Mouse (Mus musculus) bone marrow macrophage, adult 2 months (primary cell): Measurements from ENCODE around the gene Dzank1.

ENCODE experiments used
- CTCF ChIP-seq: IDR thresholded peaks from 2 replicates; pipeline ENCODE4 v1.5.1; 2012; ENCODE audit warnings: low read depth, mild to moderate bottlenecking, low read length, moderate library complexity
- POLR2A ChIP-seq: IDR thresholded peaks from 2 replicates; pipeline ENCODE4 v1.6.1; 2012; ENCODE audit warnings: mild to moderate bottlenecking, low read depth, low read length, borderline replicate concordance

DNA sequence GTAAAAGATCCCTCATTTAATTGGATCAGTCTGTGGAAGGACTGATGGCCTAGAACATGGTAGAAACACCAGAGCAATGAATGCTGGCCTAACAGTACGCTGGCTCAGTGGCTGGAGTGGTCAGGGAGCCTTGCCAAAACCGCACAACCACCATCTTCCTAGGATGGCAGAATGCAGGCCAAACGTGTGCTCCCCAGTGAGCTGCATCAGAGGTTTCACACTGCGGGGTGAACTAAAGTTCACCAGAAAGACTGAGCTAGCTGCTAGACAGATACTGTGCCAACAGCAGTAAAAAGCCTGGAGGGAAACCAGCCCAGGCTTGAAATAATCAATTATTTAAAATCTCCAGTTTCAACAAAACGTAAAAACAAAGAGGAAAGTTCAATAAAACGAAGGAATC, 39.7 kb downstream of the Dzank1 start:
- no peak for TF ChIP-seq CTCF
- no peak for TF ChIP-seq POLR2A
